ENCODE assay signal across 25 mouse cellular contexts in the genomic region with DNA sequence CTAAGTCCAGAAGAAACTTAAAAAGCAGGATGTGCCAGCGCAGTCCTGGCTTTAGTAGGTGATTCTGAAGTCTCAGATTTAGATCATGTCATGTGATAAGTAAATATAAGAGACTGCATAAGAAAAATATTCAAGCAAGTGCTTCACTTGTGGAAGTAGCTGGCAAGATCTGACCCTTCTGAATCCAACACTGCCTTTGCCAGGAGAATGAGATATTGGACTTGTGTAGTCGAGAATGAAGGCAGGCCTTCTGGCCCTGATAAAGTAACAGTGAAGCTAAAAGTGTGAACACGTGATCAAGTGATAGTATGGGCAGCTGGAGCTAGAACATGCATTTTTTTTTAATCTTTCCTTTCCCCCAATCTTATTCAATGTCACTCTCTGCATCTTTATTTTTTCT.
A peak's percentile ranks its signal among the peaks of the same experiment; 100 is the strongest.
DNase-seq lines count a peak whose midpoint lies in the region; ATAC-seq and TF ChIP-seq lines count a peak whose summit lies in the region.
"Had no signal": no experiment of that assay in that cellular context is flagged by ENCODE, and none has a peak within 500 bp of the region (broad histone marks: within the 10 kb centered on the region; RNA-seq: fewer than 3 reads in every experiment).

No protein-coding gene starts in this region.

- no peaks in the 10 kb centered on the region for H3K4me1 ChIP-seq in forebrain, embryonic 14.5 days (ENCODE audit: control insufficient read depth, insufficient read depth, low read length)
- no peaks in the 10 kb centered on the region for H3K4me1 ChIP-seq in forebrain, embryonic 13.5 days
- H3K4me1 ChIP-seq in heart, embryonic 11.5 days (ENCODE audit: control insufficient read depth, insufficient read depth, low read length): no peaks in the 10 kb centered on the region
- H3K4me1 ChIP-seq in kidney, embryonic 14.5 days (ENCODE audit: control insufficient read depth, insufficient read depth, low read length): no peaks in the 10 kb centered on the region
- H3K4me1 ChIP-seq: embryonic facial prominence, embryonic 10.5 days; embryonic facial prominence, embryonic 12.5 days had no signal

- H3K4me2 ChIP-seq in forebrain, embryonic 14.5 days (ENCODE audit: low read length): no peak overlapping the region
- no peak overlapping the region for H3K4me2 ChIP-seq in forebrain, embryonic 13.5 days
- no peak overlapping the region for H3K4me2 ChIP-seq in heart, embryonic 11.5 days
- H3K4me2 ChIP-seq in kidney, embryonic 14.5 days (replicated peaks; ENCODE audit: low read depth, low read length): no peak overlapping the region
- H3K4me2 ChIP-seq: embryonic facial prominence, embryonic 12.5 days; forebrain, embryonic 15.5 days had no signal

- no peak for ATAC-seq in forebrain, embryonic 14.5 days
- ATAC-seq in forebrain, embryonic 13.5 days: no peak
- ATAC-seq in heart, embryonic 11.5 days (replicated peaks; ENCODE audit: insufficient number of reproducible peaks, low FRiP score, low TSS enrichment): no peak
- ATAC-seq in kidney, embryonic 14.5 days (ENCODE audit: low FRiP score, low TSS enrichment): no peak
- ATAC-seq: activated CD4-positive, CD25-positive, alpha-beta regulatory T cell, adult 4 months; CD4-positive, CD25-positive, alpha-beta regulatory T cell, adult 4 months; forebrain, embryonic 15.5 days; Patski had no signal

- TF ChIP-seq CTCF in brain, embryonic 14.5 days (IDR thresholded peaks at IDR 0.05; ENCODE audit: borderline replicate concordance, extremely low read depth, insufficient read depth, insufficient read length): no peak

- H3K27me3 ChIP-seq in forebrain, embryonic 14.5 days (replicated peaks; ENCODE audit: control insufficient read depth, insufficient read depth, low read length): no peaks in the 10 kb centered on the region
- no peaks in the 10 kb centered on the region for H3K27me3 ChIP-seq in forebrain, embryonic 13.5 days
- no peaks in the 10 kb centered on the region for H3K27me3 ChIP-seq in heart, embryonic 11.5 days (ENCODE audit: control insufficient read depth, insufficient read depth, low read length)
- H3K27me3 ChIP-seq in kidney, embryonic 14.5 days (ENCODE audit: control insufficient read depth, insufficient read depth, low read length): no peaks in the 10 kb centered on the region
- H3K27me3 ChIP-seq: CH12.LX; embryonic facial prominence, embryonic 12.5 days; forebrain, embryonic 15.5 days had no signal

- H3K9me3 ChIP-seq in forebrain, embryonic 14.5 days (replicated peaks; ENCODE audit: control insufficient read depth, low read length): no peaks in the 10 kb centered on the region
- H3K9me3 ChIP-seq in forebrain, embryonic 13.5 days (replicated peaks): no peaks in the 10 kb centered on the region
- no peaks in the 10 kb centered on the region for H3K9me3 ChIP-seq in heart, embryonic 11.5 days (replicated peaks; ENCODE audit: control insufficient read depth, low read length)
- no peaks in the 10 kb centered on the region for H3K9me3 ChIP-seq in kidney, embryonic 14.5 days (ENCODE audit: control insufficient read depth, low read length)
- H3K9me3 ChIP-seq: embryonic facial prominence, embryonic 10.5 days; embryonic facial prominence, embryonic 12.5 days; forebrain, embryonic 15.5 days; G1E had no signal

- H3K9ac ChIP-seq in forebrain, embryonic 14.5 days (ENCODE audit: low read length): no peak overlapping the region
- no peak overlapping the region for H3K9ac ChIP-seq in forebrain, embryonic 13.5 days
- H3K9ac ChIP-seq in heart, embryonic 11.5 days (ENCODE audit: low read depth, low read length): no peak overlapping the region
- H3K9ac ChIP-seq in kidney, embryonic 14.5 days (ENCODE audit: low read depth, low read length): no peak overlapping the region
- H3K9ac ChIP-seq: embryonic facial prominence, embryonic 12.5 days; forebrain, embryonic 15.5 days had no signal

- no peaks in the 10 kb centered on the region for H3K36me3 ChIP-seq in forebrain, embryonic 14.5 days (ENCODE audit: control insufficient read depth, insufficient read depth, low read length)
- no peaks in the 10 kb centered on the region for H3K36me3 ChIP-seq in forebrain, embryonic 13.5 days (ENCODE audit: poor library complexity, severe bottlenecking)
- H3K36me3 ChIP-seq in heart, embryonic 11.5 days (ENCODE audit: control insufficient read depth, insufficient read depth, low read length): no peaks in the 10 kb centered on the region
- H3K36me3 ChIP-seq in kidney, embryonic 14.5 days (ENCODE audit: control insufficient read depth, insufficient read depth, low read length): no peaks in the 10 kb centered on the region
- H3K36me3 ChIP-seq: embryonic facial prominence, embryonic 10.5 days; embryonic facial prominence, embryonic 12.5 days; forebrain, embryonic 15.5 days; G1E had no signal

- no peak overlapping the region for H3K27ac ChIP-seq in forebrain, embryonic 14.5 days (ENCODE audit: low read depth, low read length)
- H3K27ac ChIP-seq in forebrain, embryonic 13.5 days: no peak overlapping the region
- H3K27ac ChIP-seq in heart, embryonic 11.5 days (ENCODE audit: low read depth, low read length): no peak overlapping the region
- no peak overlapping the region for H3K27ac ChIP-seq in kidney, embryonic 14.5 days (ENCODE audit: low read depth, low read length)
- H3K27ac ChIP-seq: embryonic facial prominence, embryonic 10.5 days; embryonic facial prominence, embryonic 12.5 days; forebrain, embryonic 15.5 days had no signal

- no peak overlapping the region for H3K4me3 ChIP-seq in forebrain, embryonic 14.5 days (ENCODE audit: low read depth, low read length)
- no peak overlapping the region for H3K4me3 ChIP-seq in forebrain, embryonic 13.5 days
- no peak overlapping the region for H3K4me3 ChIP-seq in heart, embryonic 11.5 days (ENCODE audit: low read depth, low read length)
- no peak overlapping the region for H3K4me3 ChIP-seq in kidney, embryonic 14.5 days (ENCODE audit: low read length)
- H3K4me3 ChIP-seq: embryonic facial prominence, embryonic 10.5 days; embryonic facial prominence, embryonic 12.5 days; forebrain, embryonic 15.5 days had no signal

- no peak for TF ChIP-seq POLR2A in brain, embryonic 14.5 days (IDR thresholded peaks at IDR 0.05; ENCODE audit: borderline replicate concordance, extremely low read depth, insufficient read depth, insufficient read length, poor library complexity, severe bottlenecking)

- DNase-seq in forebrain, embryonic 14.5 days (ENCODE audit: low spot score): peak; percentile 31
- peak; percentile 67 for DNase-seq in heart, adult 11 months
- peak; percentile 7 for DNase-seq in lung, postnatal 10 days
- no peak for DNase-seq in lung, adult 18-20 months
- DNase-seq in brain, embryonic 14.5 days (ENCODE audit: low read depth): peak; percentile 55
- DNase-seq: adrenal gland, adult 8-10 months; adrenal gland, postnatal 14 days; adrenal gland, postnatal 36 days; B cell, adult 2 months; cerebellum, adult 11-12 months; cerebellum, adult 2 months; cerebellum, adult 9-10 months; cerebellum, postnatal 10 days; cerebellum, postnatal 25 days had no signal

- 73% methylated on average over 3 of the region's 3 CpGs for WGBS in forebrain, embryonic 14.5 days
- WGBS in forebrain, embryonic 13.5 days: 78% methylated on average over 3 of the region's 3 CpGs
- WGBS in heart, embryonic 11.5 days (ENCODE audit: insufficient replicate concordance): 60% methylated on average over 3 of the region's 3 CpGs
- 79% methylated on average over 3 of the region's 3 CpGs for WGBS in kidney, embryonic 14.5 days

Comparison
In these comparisons a context has a peak if more than half of its experiments do, and no peak if none do; other contexts are left out.
1. DNase-seq: peak in forebrain, embryonic 14.5 days (single experiment), heart, adult 11 months (single experiment), lung, postnatal 10 days (single experiment) and brain, embryonic 14.5 days (single experiment); none in lung, adult 18-20 months (0 of 2).